Mouse (Mus musculus): Measurements from ENCODE around the gene Gm38394. TPM values are rescaled to one million over a fixed set of nuclear protein-coding genes. Genes with fewer than 3 reads are reported as not detected.

The Gm38394 gene
- total RNA-seq, 2 experiments from 2014 or later, result 5.9 to 19.1 TPM

- ATAC-seq (ENCODE audit: poor library complexity, severe bottlenecking), result no peak
These were observed 3.3 kb upstream of the Gm38394 start for GRCm38 (mm10) chr1:133664203-133664970.

DNA sequence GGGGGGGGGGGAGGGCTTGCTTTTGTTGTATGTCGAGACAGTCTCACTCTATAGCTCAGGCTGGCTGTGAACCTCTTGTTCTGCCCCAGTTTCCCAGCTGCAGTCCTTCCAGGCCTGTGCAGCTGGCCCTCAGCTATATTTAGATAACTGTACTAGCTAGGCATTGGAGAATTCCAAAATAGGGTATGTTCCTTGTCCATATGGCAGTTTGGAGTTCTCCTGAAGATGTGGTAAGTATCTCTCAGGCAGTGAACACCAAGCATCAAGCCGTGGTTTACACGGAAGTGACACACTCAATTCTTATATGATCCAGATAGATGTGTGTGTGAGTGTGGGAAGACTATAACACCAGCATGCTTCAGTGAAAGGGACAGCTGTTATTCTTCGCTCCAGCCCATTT is 2.3 kb upstream of the Gm38394 start:
- ATAC-seq (ENCODE audit: poor library complexity, severe bottlenecking), result no peak

DNA sequence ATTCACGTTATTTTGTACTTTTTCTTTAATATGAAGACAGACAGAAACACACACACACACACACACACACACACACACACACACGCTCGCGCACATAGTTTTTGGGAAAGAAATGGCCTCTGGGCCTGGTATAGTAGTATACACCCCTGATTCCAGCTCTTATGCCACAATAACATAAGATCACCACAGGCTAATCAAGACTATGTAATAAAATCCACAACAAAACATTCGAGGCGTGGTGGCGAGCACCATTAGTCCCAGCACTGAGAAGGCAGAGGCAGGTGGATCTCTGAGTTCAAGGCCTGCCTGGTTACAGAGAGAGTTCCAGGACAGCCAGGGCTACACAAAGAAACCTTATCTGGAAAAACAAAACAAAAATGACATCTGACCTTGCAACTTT is 1.8 kb upstream of the Gm38394 start:
- no peak for ATAC-seq (ENCODE audit: poor library complexity, severe bottlenecking)

DNA sequence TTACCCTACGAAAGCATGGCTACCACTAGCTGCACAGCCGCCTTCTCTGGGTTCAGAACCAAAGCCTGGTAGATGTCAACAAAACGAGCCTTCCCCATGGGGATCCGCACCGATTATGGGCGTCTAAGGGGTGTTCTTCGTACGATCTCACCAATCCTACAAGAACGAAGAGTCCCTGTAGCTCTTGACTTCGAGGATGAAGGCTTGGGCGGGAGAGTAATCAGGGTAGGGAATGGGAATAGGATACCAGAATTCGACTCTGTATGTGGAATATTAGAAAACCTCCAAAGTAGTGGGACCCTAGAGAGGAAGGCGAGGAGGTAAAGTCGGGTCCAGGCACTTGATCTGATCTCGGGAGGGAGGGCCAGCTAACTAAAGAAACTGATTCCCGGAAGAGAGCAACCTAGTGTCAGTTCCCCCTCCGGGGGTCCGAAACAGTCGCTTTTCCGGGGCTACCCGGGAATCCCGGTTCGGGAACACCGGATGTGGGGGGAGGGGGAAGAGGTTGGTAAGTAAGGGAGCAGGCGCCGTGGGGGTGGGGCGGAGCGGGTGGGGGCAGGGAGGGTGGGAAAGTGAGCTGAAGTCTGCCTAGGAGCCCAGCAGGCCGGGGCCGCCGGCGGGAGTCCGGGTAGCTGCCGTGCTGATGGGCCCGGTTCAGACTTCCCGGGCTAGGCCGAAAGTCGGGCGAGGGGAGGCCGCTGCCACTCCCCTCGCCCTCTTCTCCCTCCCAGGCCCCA is 484 bp downstream of the Gm38394 start, which contains the start of gene Zbed6:
Gene Zbed6, minus strand, starts transcription at position 420 of the 737 bp plus-strand sequence.
- ATAC-seq (ENCODE audit: poor library complexity, severe bottlenecking), result peak; percentile 53

DNA sequence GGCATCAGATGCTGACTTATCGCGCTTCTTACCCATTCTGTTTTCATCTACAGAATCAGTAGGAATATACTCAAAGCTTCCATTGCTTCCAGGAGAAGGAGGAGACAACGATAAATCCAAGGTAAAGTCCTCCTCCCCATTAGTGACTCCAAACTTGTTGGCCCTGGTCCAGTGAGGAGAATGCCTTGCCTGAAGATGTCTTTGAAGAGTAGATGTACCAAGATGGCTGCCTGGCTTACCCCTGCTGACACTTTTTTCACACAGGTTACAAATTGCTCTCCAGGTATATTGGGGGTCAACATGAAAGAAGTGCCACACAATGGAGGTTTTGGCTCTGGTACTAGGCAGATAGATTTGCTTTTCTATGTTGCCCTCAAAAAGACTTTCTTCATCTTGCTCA is 2.2 kb downstream of the Gm38394 start:
- ATAC-seq (ENCODE audit: poor library complexity, severe bottlenecking), result no peak

- ATAC-seq (ENCODE audit: poor library complexity, severe bottlenecking), result no peak
These were observed 4.3 kb downstream of the Gm38394 start for GRCm38 (mm10) chr1:133656811-133657210.

GRCm38 (mm10) chr1:133653033-133653432 is 8.1 kb downstream of the Gm38394 start:
- no peak for ATAC-seq (ENCODE audit: poor library complexity, severe bottlenecking)

GRCm38 (mm10) chr1:133650288-133651055 is 10.6 kb downstream of the Gm38394 start:
- ATAC-seq (ENCODE audit: poor library complexity, severe bottlenecking), result no peak

GRCm38 (mm10) chr1:133645652-133646051 is 15.5 kb downstream of the Gm38394 start:
- ATAC-seq (ENCODE audit: poor library complexity, severe bottlenecking), result no peak

DNA sequence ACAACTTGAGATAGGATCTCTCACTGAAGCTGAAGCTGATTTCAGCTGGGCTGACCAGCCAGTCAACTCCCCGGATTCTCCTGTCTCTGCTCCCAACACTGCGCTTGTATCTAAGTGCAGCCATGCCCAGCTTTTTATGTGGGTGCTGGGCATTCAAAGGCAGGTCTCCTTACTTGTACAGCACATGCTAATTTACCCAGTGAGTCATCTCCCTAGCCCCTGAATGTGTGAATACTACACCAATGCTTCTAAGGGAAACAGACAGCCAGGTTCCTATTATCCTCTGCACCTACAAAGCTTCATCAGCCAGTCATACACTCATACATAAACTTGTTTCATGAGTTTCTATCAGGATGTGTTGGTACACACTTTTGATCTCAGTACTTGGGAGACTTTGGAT is 20.0 kb downstream of the Gm38394 start:
- no peak for ATAC-seq (ENCODE audit: poor library complexity, severe bottlenecking)

- ATAC-seq (ENCODE audit: poor library complexity, severe bottlenecking), result no peak
These were observed 22.6 kb downstream of the Gm38394 start for GRCm38 (mm10) chr1:133638517-133638916.

DNA sequence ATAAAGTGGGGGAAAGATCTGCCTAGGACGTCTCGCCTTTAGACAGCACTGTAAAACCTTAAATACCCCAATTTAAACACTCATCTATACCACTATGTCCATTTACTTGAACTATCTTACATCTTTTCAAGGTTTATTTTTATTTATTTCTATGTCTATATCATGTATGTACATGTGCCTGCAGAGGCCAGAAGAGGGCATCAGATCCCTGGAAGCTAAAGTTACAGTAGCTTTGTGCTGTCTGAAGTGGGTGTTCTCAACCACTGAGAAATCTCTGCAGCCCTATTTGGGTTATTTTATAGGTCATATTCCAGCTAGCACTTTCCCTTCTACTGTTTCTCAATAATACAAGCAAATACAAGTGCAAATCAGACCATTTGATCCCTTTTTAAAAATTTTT is 28.9 kb downstream of the Gm38394 start:
- no peak for ATAC-seq (ENCODE audit: poor library complexity, severe bottlenecking)

DNA sequence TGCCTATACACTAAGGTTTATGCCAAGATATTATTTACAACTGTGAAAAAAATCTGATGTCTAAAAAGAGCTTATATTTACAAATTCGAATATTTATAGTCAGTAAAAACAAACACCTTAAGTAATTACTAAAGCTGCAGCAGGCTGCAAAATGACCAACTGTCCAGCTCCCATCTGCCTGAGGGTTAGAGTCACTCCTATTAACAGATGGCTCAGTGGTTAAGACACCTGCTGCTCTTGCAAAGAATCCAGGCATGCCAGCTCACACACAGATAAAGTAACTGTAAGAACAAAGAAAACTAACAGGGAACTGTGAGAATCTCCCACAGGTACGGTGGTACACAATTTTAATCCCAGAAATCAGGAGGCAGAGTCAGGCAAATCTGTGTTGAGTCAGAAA is 36.1 kb downstream of the Gm38394 start:
- ATAC-seq (ENCODE audit: poor library complexity, severe bottlenecking), result no peak

DNA sequence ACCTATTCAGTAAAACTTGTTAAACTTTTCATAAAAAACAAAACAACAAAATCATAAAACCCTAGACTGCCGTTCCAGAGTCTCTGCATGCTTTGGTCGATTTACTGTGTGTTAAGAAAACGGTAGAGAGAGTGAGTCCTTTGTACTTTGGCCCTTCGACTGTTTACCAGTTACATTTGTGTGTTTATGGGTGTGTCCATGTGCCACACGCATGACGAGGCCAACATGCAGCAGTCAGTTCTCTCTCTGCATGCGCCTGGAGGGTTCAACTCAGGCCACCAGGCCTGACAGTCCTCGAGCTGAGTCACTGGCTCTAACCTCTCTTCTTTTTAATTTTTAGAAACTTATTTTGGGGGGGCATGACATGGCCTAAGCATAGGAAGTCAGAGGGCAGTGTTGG is 42.8 kb downstream of the Gm38394 start:
- no peak for ATAC-seq (ENCODE audit: poor library complexity, severe bottlenecking)

DNA sequence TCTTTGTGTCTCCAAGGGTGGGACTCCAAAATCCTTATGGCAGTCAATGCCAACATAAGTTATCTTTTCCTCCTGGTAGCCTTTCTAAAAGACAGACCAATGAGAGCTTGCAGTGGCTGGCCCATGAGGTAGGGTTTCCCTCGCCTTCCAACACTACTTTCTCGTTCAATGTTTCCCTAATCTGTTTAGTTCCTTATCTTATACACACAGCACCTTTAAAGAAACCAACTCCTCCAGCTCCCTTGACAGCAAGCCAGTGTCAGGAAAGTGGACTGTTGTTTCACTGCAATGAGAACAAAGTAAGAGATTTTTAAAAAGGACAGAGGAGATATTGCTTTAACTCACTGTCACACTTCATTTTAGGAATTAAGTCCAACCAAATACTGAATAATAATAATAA is 43.2 kb downstream of the Gm38394 start:
- ATAC-seq (ENCODE audit: poor library complexity, severe bottlenecking), result no peak

- peak; percentile 31 for ATAC-seq (ENCODE audit: poor library complexity, severe bottlenecking)
These were observed 47.3 kb downstream of the Gm38394 start for GRCm38 (mm10) chr1:133613817-133614216.

GRCm38 (mm10) chr1:133611436-133611835 is 49.7 kb downstream of the Gm38394 start:
- ATAC-seq (ENCODE audit: poor library complexity, severe bottlenecking), result no peak

- ATAC-seq (ENCODE audit: poor library complexity, severe bottlenecking), result no peak
These were observed 50.5 kb downstream of the Gm38394 start for GRCm38 (mm10) chr1:133610601-133611000.

- peak; percentile 96 for ATAC-seq (ENCODE audit: poor library complexity, severe bottlenecking)
These were observed 51.2 kb downstream of the Gm38394 start, which contains the start of gene Snrpe for GRCm38 (mm10) chr1:133609771-133610502. Gene Snrpe (minus strand): TSS chr1:133610291.

GRCm38 (mm10) chr1:133603174-133603573 is 57.9 kb downstream of the Gm38394 start:
- ATAC-seq (ENCODE audit: poor library complexity, severe bottlenecking), result no peak
